Mouse (Mus musculus) hindbrain, embryonic 14.5 days (tissue): Measurements from ENCODE around the gene Sipa1l3. TPM values are rescaled to one million over a fixed set of nuclear protein-coding genes. Genes with fewer than 3 reads are reported as not detected.

Source experiments
- ATAC-seq: fragments of 200-750 bp; cut with Nextera tagmentation; 2 replicates; pipeline ENCODE4 v1.8.0; 2017; ENCODE audit warnings: moderate number of reproducible peaks, mild to moderate bottlenecking, moderate TSS enrichment, moderate library complexity; ENCODE audit not compliant: low FRiP score
- DNase-seq: peaks from one replicate; pipeline ENCODE4 v3.0.0-alpha.2; 2015; ENCODE audit warnings: low spot score
- H3K27ac ChIP-seq: fragments of 300-500 bp; sonication (generic); 2 replicates; pipeline ENCODE4 v1.5.1; 2014; ENCODE audit warnings: mild to moderate bottlenecking, moderate library complexity
- H3K27me3 ChIP-seq: fragments of 300-500 bp; sonication (generic); 2 replicates; pipeline ENCODE4 v1.6.1; 2014; ENCODE audit warnings: mild to moderate bottlenecking, low read length, mixed read lengths; ENCODE audit not compliant: control insufficient read depth, insufficient read depth
- H3K36me3 ChIP-seq: fragments of 300-500 bp; sonication (generic); replicated peaks from 2 replicates; pipeline ENCODE4 v1.6.1; 2014; ENCODE audit not compliant: control insufficient read depth, insufficient read depth
- H3K4me1 ChIP-seq: fragments of 300-500 bp; sonication (generic); replicated peaks from 2 replicates; pipeline ENCODE4 v1.6.1; 2014; ENCODE audit warnings: antibody characterized with exemption, low read length, mixed read lengths; ENCODE audit not compliant: control insufficient read depth, insufficient read depth
- H3K4me2 ChIP-seq: fragments of 300-500 bp; sonication (generic); replicated peaks from 2 replicates; pipeline ENCODE4 v1.6.1; 2014; ENCODE audit warnings: mild to moderate bottlenecking, moderate library complexity
- H3K4me3 ChIP-seq: fragments of 300-500 bp; sonication (generic); replicated peaks from 2 replicates; pipeline ENCODE4 v1.5.1; 2014; ENCODE audit warnings: mild to moderate bottlenecking, low read length
- H3K9ac ChIP-seq: fragments of 300-500 bp; sonication (generic); 2 replicates; pipeline ENCODE4 v1.6.1; 2014
- H3K9me3 ChIP-seq: fragments of 300-500 bp; sonication (generic); 2 replicates; pipeline ENCODE4 v1.6.1; 2016; ENCODE audit warnings: low read length; ENCODE audit not compliant: control insufficient read depth
- WGBS: fragments of 180-500 bp; shearing (Covaris S2); extraction: QIAGEN DNeasy Blood & Tissue Kit; methylation state at CpG from one replicate; pipeline ENCODE4 v1.1.7; 2014; 5-methylcytosine and 5-hydroxymethylcytosine counted together
- polyA plus RNA-seq: library from polyadenylated mRNA; unstranded; fragments of >200 nt; fragmentation: Nextera tagmentation; extraction: Ambion mirVana; gene quantifications from 2 replicates; pipeline ENCODE4 v1.2.1, GENCODE M21; 2014

Gene Sipa1l3
- polyA plus RNA-seq, 1 experiment from 2014 or later, result 21.4 TPM

GRCm38 (mm10) chr7:29303738-29304462, 214.5 kb downstream of the Sipa1l3 start, which contains the start of gene Dpf1:
Dpf1 (plus strand) TSS chr7:29303951.
- Histone ChIP-seq H3K9me3 (no peaks in the 10 kb centered on the region), H3K9ac (peak within 1 kb of the TSS; percentile 82), H3K27ac (peak within 1 kb of the TSS; percentile 88), H3K4me3 (peak within 1 kb of the TSS; percentile 65), H3K4me2 (peak within 1 kb of the TSS; percentile 92), H3K36me3 (no peaks in the 10 kb centered on the region), H3K27me3 (no peaks in the 10 kb centered on the region), H3K4me1 (peaks cover 28% of the 10 kb centered on the region)
- under 1% methylated on average over 67 of the region's 67 CpGs for WGBS
- ATAC-seq (peak; percentile 82), DNase-seq (peak; percentile 87)

GRCm38 (mm10) chr7:29302641-29303040, 215.8 kb downstream of the Sipa1l3 start:
- WGBS, result 61% methylated on average over 7 of the region's 7 CpGs
- H3K9me3 ChIP-seq, result no peaks in the 10 kb centered on the region
- peaks cover 28% of the 10 kb centered on the region for H3K4me1 ChIP-seq
- no peaks in the 10 kb centered on the region for H3K27me3 ChIP-seq
- no peak for ATAC-seq
- no peak overlapping the region for H3K9ac ChIP-seq
- H3K4me3 ChIP-seq, result no peak overlapping the region
- DNase-seq, result no peak
- no peak overlapping the region for H3K4me2 ChIP-seq
- H3K27ac ChIP-seq, result no peak overlapping the region
- H3K36me3 ChIP-seq, result no peaks in the 10 kb centered on the region

- H3K4me3 ChIP-seq, result no peak overlapping the region
- no peak for ATAC-seq
- no peaks in the 10 kb centered on the region for H3K36me3 ChIP-seq
- H3K4me1 ChIP-seq, result peaks cover 13% of the 10 kb centered on the region
- WGBS, result under 1% methylated on average over 7 of the region's 7 CpGs
- H3K9me3 ChIP-seq, result no peaks in the 10 kb centered on the region
- peak overlapping the region; percentile 45 for H3K4me2 ChIP-seq
- H3K9ac ChIP-seq, result peak overlapping the region; percentile 34; the same call in 1 of the 2 replicates
- peak; percentile 84 for DNase-seq
- H3K27me3 ChIP-seq, result no peaks in the 10 kb centered on the region
- H3K27ac ChIP-seq, result peak overlapping the region; percentile 64
Observed at GRCm38 (mm10) chr7:29301127-29301566, 217.3 kb downstream of the Sipa1l3 start.

- DNase-seq (peak; percentile 81), ATAC-seq (no peak)
- 0 out of 2 replicates have a peak overlapping the region, but pooled peaks have one; percentile 10 for H3K4me2 ChIP-seq
- H3K36me3 ChIP-seq, result no peaks in the 10 kb centered on the region
- H3K27ac ChIP-seq, result no peak overlapping the region
- H3K9ac ChIP-seq, result no peak overlapping the region
- WGBS, result 11% methylated on average over 10 of the region's 10 CpGs
- 0 out of 2 replicates have a peak, but pooled peaks cover 4% of the 10 kb centered on the region for H3K4me1 ChIP-seq
- H3K4me3 ChIP-seq, result no peak overlapping the region
- H3K9me3 ChIP-seq, result no peaks in the 10 kb centered on the region
- H3K27me3 ChIP-seq, result no peaks in the 10 kb centered on the region
Observed at GRCm38 (mm10) chr7:29296998-29297397, 221.4 kb downstream of the Sipa1l3 start.

GRCm38 (mm10) chr7:29295861-29296647, 222.4 kb downstream of the Sipa1l3 start:
- H3K36me3 ChIP-seq, result no peaks in the 10 kb centered on the region
- peaks cover 8% of the 10 kb centered on the region; the same call in 1 of the 2 replicates for H3K4me1 ChIP-seq
- no peak overlapping the region for H3K27ac ChIP-seq
- ATAC-seq (no peak), DNase-seq (no peak)
- no peak overlapping the region for H3K9ac ChIP-seq
- no peaks in the 10 kb centered on the region for H3K27me3 ChIP-seq
- no peaks in the 10 kb centered on the region for H3K9me3 ChIP-seq
- WGBS, result 83% methylated on average over 24 of the region's 24 CpGs
- no peak overlapping the region for H3K4me2 ChIP-seq
- no peak overlapping the region for H3K4me3 ChIP-seq

GRCm38 (mm10) chr7:29294111-29294761, 224.2 kb downstream of the Sipa1l3 start:
- 63% methylated on average over 13 of the region's 13 CpGs for WGBS

GRCm38 (mm10) chr7:29293131-29294065, 225.0 kb downstream of the Sipa1l3 start:
- no peak overlapping the region for H3K4me3 ChIP-seq
- no peak overlapping the region for H3K9ac ChIP-seq
- H3K27me3 ChIP-seq, result no peaks in the 10 kb centered on the region
- H3K36me3 ChIP-seq, result no peaks in the 10 kb centered on the region
- ATAC-seq (no peak), DNase-seq (no peak)
- peaks cover 16% of the 10 kb centered on the region; the same call in 1 of the 2 replicates for H3K4me1 ChIP-seq
- H3K27ac ChIP-seq, result peak overlapping the region; percentile 54
- WGBS, result 22% methylated on average over 19 of the region's 19 CpGs
- H3K9me3 ChIP-seq, result no peaks in the 10 kb centered on the region
- no peak overlapping the region for H3K4me2 ChIP-seq

More at GRCm38 (mm10) chr7:29294111-29294761, 224.2 kb downstream of the Sipa1l3 start:
- Histone ChIP-seq H3K4me3 (no peak overlapping the region), H3K27me3 (no peaks in the 10 kb centered on the region), H3K9ac (no peak overlapping the region), H3K27ac (no peak overlapping the region), H3K36me3 (no peaks in the 10 kb centered on the region), H3K4me2 (no peak overlapping the region), H3K9me3 (no peaks in the 10 kb centered on the region), H3K4me1 (peaks cover 11% of the 10 kb centered on the region; the same call in 1 of the 2 replicates)
- DNase-seq (no peak), ATAC-seq (no peak)

GRCm38 (mm10) chr7:29292458-29293098, 225.9 kb downstream of the Sipa1l3 start:
- no peak overlapping the region for H3K9ac ChIP-seq
- H3K4me2 ChIP-seq, result no peak overlapping the region
- H3K27ac ChIP-seq, result peak overlapping the region; percentile 54
- ATAC-seq, result no peak
- no peaks in the 10 kb centered on the region for H3K36me3 ChIP-seq
- peaks cover 16% of the 10 kb centered on the region; the same call in 1 of the 2 replicates for H3K4me1 ChIP-seq
- H3K4me3 ChIP-seq, result no peak overlapping the region
- no peak for DNase-seq
- H3K27me3 ChIP-seq, result no peaks in the 10 kb centered on the region
- H3K9me3 ChIP-seq, result no peaks in the 10 kb centered on the region
- 23% methylated on average over 8 of the region's 8 CpGs for WGBS
